Mouse (Mus musculus): ENCODE results near the gene Tmem62.

- no peak for TF ChIP-seq CTCF (IDR thresholded peaks at IDR 0.05; ENCODE audit: extremely low read depth, insufficient read depth, insufficient read length, insufficient replicate concordance)
- no peak for TF ChIP-seq POLR2A (IDR thresholded peaks at IDR 0.05; ENCODE audit: low read depth, low read length)
Measured at GRCm38 (mm10) chr2:120980861-120981260, 4.0 kb downstream of the Tmem62 start.

Data from spleen, adult 2 months (tissue).